Mouse (Mus musculus) liver, embryonic 14.5 days (tissue): ENCODE results near the gene Fbxo6. TPM values are rescaled to one million over a fixed set of nuclear protein-coding genes. Genes with fewer than 3 reads are reported as not detected.

Experiments used
- ATAC-seq: fragments of 200-750 bp; cut with Nextera tagmentation; 2 replicates; pipeline ENCODE4 v1.8.0; 2017; ENCODE audit warnings: moderate number of reproducible peaks, mild to moderate bottlenecking, moderate library complexity; ENCODE audit not compliant: insufficient read depth
- DNase-seq, 3 experiments: peaks; one replicate each; pipeline ENCODE4 v3.0.0-alpha.2; 2012 to 2013; ENCODE audit warnings: low read depth in 3 of 3, low spot score in 3 of 3
- H3K27ac ChIP-seq: fragments of 300-500 bp; sonication (generic); 2 replicates; pipeline ENCODE4 v1.5.1; 2014; ENCODE audit warnings: moderate library complexity, mild to moderate bottlenecking, control low read depth, inconsistent platforms
- H3K27me3 ChIP-seq: fragments of 300-500 bp; sonication (generic); 2 replicates; pipeline ENCODE4 v1.6.1; 2014; ENCODE audit warnings: mild to moderate bottlenecking, low read length, moderate library complexity; ENCODE audit not compliant: control insufficient read depth, insufficient read depth
- H3K36me3 ChIP-seq: fragments of 300-500 bp; sonication (generic); replicated peaks from 2 replicates; pipeline ENCODE4 v1.6.1; 2014; ENCODE audit warnings: low read depth; ENCODE audit not compliant: control insufficient read depth, insufficient read depth
- H3K4me1 ChIP-seq, 2 experiments: fragments of 200-500 bp in 1 of 2; fragments of 300-500 bp in 1 of 2; sonication (generic) in 1 of 2; replicated peaks; 2 replicates each; pipeline ENCODE4 v1.6.1; 2012 to 2014; ENCODE audit warnings: antibody characterized with exemption in 1 of 2, inconsistent platforms in 1 of 2, low read length in 1 of 2; ENCODE audit not compliant: control insufficient read depth in 2 of 2, insufficient read depth in 2 of 2
- H3K4me2 ChIP-seq: fragments of 300-500 bp; sonication (generic); 2 replicates; pipeline ENCODE4 v1.6.1; 2014; ENCODE audit warnings: low read depth, mild to moderate bottlenecking, control low read depth, moderate library complexity
- H3K4me3 ChIP-seq, 2 experiments: fragments of 200-500 bp in 1 of 2; fragments of 300-500 bp in 1 of 2; sonication (generic) in 1 of 2; 2 replicates each; pipeline ENCODE4 v1.5.1; 2012 to 2014; ENCODE audit warnings: low read depth in 2 of 2, low read length in 2 of 2, mild to moderate bottlenecking in 2 of 2, control low read depth in 1 of 2, inconsistent platforms in 1 of 2, moderate library complexity in 1 of 2; ENCODE audit not compliant: insufficient read depth in 1 of 2
- H3K9ac ChIP-seq: fragments of 300-500 bp; sonication (generic); replicated peaks from 2 replicates; pipeline ENCODE4 v1.6.1; 2014; ENCODE audit warnings: mild to moderate bottlenecking, control low read depth, moderate library complexity
- H3K9me3 ChIP-seq: fragments of 300-500 bp; sonication (generic); 2 replicates; pipeline ENCODE4 v1.6.1; 2016; ENCODE audit warnings: low read length, mixed read lengths; ENCODE audit not compliant: control insufficient read depth
- CTCF ChIP-seq: IDR thresholded peaks from 2 replicates; pipeline ENCODE4 v1.5.1; 2016; ENCODE audit warnings: antibody characterized with exemption, low read depth, control low read depth
- EP300 ChIP-seq: IDR thresholded peaks from 2 replicates; pipeline ENCODE4 v1.6.1; 2016; ENCODE audit warnings: antibody characterized with exemption, low read depth
- WGBS: fragments of 180-500 bp; shearing (Covaris S2); extraction: QIAGEN DNeasy Blood & Tissue Kit; methylation state at CpG from one replicate; pipeline ENCODE4 v1.1.7; 2014; ENCODE audit not compliant: insufficient replicate concordance; 5-methylcytosine and 5-hydroxymethylcytosine counted together
- polyA plus RNA-seq, 2 experiments: library from polyadenylated mRNA; depleted of rRNA in 1 of 2; stranded (reverse) in 1 of 2; unstranded in 1 of 2; fragments of >200 nt; fragmentation: Nextera tagmentation in 1 of 2; extraction: Ambion mirVana in 1 of 2; gene quantifications; 2 replicates each; pipeline versions ENCODE4 v1.2.1 to v1.2.3; 2012 to 2014

The Fbxo6 gene
- polyA plus RNA-seq, 2 experiments: 7.5 to 15.1 TPM

DNA sequence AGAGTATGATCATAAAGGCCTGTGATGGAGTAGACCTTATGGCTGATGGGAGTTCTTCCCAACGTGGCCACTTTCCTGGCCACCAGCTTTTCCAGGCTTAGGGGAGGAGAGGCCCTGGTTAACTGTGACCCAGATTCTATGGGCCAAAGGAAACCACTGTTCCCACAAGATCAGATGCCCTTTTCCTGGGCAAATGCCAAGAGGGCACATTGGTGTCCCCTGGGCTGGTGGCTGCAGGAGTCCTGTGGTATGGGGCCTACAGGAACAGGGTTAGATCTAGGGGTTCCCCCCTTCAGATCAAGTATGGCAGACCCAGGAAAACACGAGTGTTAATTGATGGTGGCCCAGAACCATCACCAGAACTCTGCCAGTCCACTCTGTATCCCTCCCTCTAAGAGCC, 4.2 kb downstream of the Fbxo6 start:
- no peaks in the 10 kb centered on the region for H3K9me3 ChIP-seq
- DNase-seq (no peak), ATAC-seq (no peak)
- H3K9ac ChIP-seq: no peak overlapping the region
- no peaks in the 10 kb centered on the region for H3K27me3 ChIP-seq
- H3K36me3 ChIP-seq: no peaks in the 10 kb centered on the region
- TF ChIP-seq EP300 (no peak), CTCF (no peak)
- no peak overlapping the region for H3K4me3 ChIP-seq
- no peak overlapping the region for H3K27ac ChIP-seq
- H3K4me2 ChIP-seq: no peak overlapping the region
- whole genome bisulfite sequencing: 44% methylated on average over 2 of the region's 2 CpGs
- H3K4me1 ChIP-seq: peaks cover 9 to 15% of the 10 kb centered on the region in 2 experiments

DNA sequence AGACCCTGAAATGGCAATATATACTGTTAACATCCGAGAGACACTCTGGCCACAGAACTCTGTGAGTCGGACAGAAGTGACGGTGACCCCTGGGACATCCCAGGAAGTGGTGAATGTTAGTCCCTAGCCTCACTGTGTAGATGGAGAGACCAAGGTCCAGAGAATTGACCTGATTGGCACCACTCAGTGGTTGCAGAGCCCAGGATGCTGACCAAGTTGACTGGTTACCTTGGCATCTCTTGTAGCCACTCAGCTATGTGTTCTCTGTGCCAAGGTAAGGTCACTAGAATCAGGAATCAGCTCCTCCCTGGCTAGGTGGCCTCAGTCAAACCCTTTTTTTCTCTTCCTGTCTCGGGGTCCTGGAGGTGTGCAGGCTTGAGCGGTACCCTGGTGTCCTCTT, 8.2 kb downstream of the Fbxo6 start:
- no peak for DNase-seq
- Histone ChIP-seq H3K4me3 (no peak overlapping the region), H3K27me3 (peaks cover 6% of the 10 kb centered on the region), H3K36me3 (no peaks in the 10 kb centered on the region), H3K9me3 (no peaks in the 10 kb centered on the region), H3K9ac (no peak overlapping the region), H3K4me2 (no peak overlapping the region), H3K27ac (no peak overlapping the region), H3K4me1 (peaks cover 0 to 2% of the 10 kb centered on the region in 2 experiments; a peak in 3 of 4 replicates)
- WGBS: 70% methylated on average over 5 of the region's 5 CpGs
- no peak for ATAC-seq
- TF ChIP-seq EP300 (no peak), CTCF (no peak)

GRCm38 (mm10) chr4:148140098-148141011, 11.6 kb downstream of the Fbxo6 start:
- Histone ChIP-seq H3K9ac (peak overlapping the region; percentile 65), H3K36me3 (no peaks in the 10 kb centered on the region), H3K4me3 (peak overlapping the region; percentile 63 to 82), H3K27me3 (peaks cover 12% of the 10 kb centered on the region), H3K27ac (no peak overlapping the region; the same call in 1 of the 2 replicates), H3K9me3 (no peaks in the 10 kb centered on the region), H3K4me2 (peak overlapping the region; percentile 89), H3K4me1 (peaks cover 0 to 2% of the 10 kb centered on the region in 2 experiments; a peak in 3 of 4 replicates)
- under 1% methylated on average over 65 of the region's 65 CpGs for WGBS
- ATAC-seq (peak; percentile 93), DNase-seq (peak; percentile 90 to 92 (median 91))
- TF ChIP-seq EP300: no peak
- TF ChIP-seq CTCF: peak; percentile 83

GRCm38 (mm10) chr4:148139767-148140097, 12.2 kb downstream of the Fbxo6 start:
- DNase-seq: peak in 1 of 3 experiments; percentile 15
- Histone ChIP-seq H3K9ac (peak overlapping the region; percentile 55), H3K4me1 (peaks cover 0 to 2% of the 10 kb centered on the region in 2 experiments; a peak in 3 of 4 replicates), H3K27ac (no peak overlapping the region), H3K4me2 (peak overlapping the region; percentile 89), H3K36me3 (no peaks in the 10 kb centered on the region), H3K27me3 (peaks cover 12% of the 10 kb centered on the region), H3K4me3 (peak overlapping the region; percentile 63 to 82), H3K9me3 (no peaks in the 10 kb centered on the region)
- peak; percentile 6; the same call in 1 of the 2 replicates for ATAC-seq
- TF ChIP-seq CTCF (no peak), EP300 (no peak)
- 1% methylated on average over 12 of the region's 12 CpGs for WGBS

GRCm38 (mm10) chr4:148137503-148137902, 14.4 kb downstream of the Fbxo6 start:
- no peak overlapping the region for H3K9ac ChIP-seq
- WGBS: 56% methylated on average over 8 of the region's 8 CpGs

More at GRCm38 (mm10) chr4:148137503-148137902, 14.4 kb downstream of the Fbxo6 start:
- Histone ChIP-seq H3K9me3 (no peaks in the 10 kb centered on the region), H3K27ac (no peak overlapping the region), H3K36me3 (no peaks in the 10 kb centered on the region), H3K4me3 (no peak overlapping the region), H3K4me1 (peaks cover 0 to 2% of the 10 kb centered on the region in 2 experiments; a peak in 3 of 4 replicates), H3K27me3 (peaks cover 12% of the 10 kb centered on the region), H3K4me2 (no peak overlapping the region)
- no peak for TF ChIP-seq CTCF
- TF ChIP-seq EP300: no peak
- ATAC-seq (no peak), DNase-seq (no peak)
